Mouse (Mus musculus) R1 (cell line): ENCODE measurements around the gene Ltc4s.

Experiments used
- DNase-seq: peaks from one replicate; pipeline ENCODE4 v3.0.0-alpha.2; 2018; ENCODE audit warnings: low read depth, low spot score

Ltc4s gene

GRCm38 (mm10) chr11:50224671-50225530 is 13.5 kb downstream of the Ltc4s start:
- DNase-seq = peak; percentile 84

- no peak for DNase-seq
These were observed 14.4 kb downstream of the Ltc4s start for GRCm38 (mm10) chr11:50223783-50224662.

DNA sequence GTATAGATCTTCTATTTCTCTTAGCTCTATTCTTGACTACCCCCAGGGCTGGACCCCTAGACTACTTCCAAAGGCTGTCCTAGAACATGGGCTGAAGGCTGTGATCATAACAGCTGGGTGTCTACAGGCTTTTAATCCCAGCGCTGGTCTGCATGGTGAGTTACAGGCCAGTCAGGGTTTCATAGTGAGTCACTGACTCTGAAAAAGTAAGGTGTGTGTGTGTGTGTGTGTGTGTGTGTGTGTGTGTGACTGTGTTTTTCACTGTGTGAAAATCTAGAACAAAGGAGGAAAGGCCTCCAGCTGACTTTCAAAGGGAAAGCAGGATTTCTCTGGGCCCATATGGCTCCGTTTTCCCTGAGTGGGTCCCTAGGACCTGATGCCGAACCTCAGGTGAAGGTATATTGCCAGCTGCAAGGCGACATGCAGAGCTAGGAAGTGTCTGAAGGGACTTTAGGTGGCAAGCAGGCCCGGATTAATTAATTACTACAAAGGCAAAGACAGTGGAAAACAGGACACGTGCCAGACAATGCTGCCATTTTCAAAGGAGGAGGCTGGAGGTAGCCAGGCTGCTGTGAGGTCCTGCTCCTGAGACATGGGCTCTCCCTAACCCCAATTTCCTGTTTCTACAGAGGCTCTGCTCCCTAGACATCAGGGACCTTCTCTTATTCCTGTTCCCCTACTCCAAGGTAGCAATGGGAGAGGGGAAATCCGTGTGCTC is 15.7 kb downstream of the Ltc4s start:
- DNase-seq = no peak

GRCm38 (mm10) chr11:50219833-50220232 is 18.6 kb downstream of the Ltc4s start:
- peak; percentile 91 for DNase-seq

- peak; percentile 89 for DNase-seq
These were observed 20.6 kb downstream of the Ltc4s start for GRCm38 (mm10) chr11:50217811-50218210.

DNA sequence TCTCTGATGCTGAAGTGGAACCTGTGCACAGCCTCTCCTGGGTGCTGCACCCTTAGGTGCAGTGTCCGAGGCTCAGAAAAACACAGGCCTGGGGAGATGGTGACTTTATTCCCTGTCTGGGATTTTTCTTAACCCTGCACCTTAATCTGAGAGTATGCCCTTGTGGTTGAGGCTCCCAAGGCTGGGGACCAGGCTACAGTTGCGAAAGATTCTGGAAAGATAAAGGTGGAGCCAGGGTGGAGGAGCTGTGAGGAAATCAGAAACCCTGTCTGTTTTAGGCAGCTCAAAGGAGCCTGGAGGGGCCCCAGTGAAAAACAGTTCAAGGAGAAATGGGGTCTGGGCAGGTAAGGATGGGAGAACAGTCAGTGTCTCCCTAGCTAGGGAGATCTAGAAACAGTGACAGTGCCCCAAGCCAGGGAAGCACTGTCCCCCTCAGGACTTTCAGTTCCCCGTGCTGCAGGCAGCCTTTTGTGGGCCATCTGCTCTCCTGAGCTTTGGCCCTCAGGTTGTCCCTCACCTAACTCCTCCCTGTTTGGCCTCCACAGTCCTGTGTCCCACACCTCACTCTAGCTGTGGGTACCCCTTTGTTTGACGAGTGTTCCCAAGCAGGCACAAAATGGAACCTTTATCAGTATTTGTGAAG is 21.6 kb downstream of the Ltc4s start:
- DNase-seq = no peak

- DNase-seq = no peak
These were observed 22.8 kb downstream of the Ltc4s start for GRCm38 (mm10) chr11:50215633-50216032.

DNA sequence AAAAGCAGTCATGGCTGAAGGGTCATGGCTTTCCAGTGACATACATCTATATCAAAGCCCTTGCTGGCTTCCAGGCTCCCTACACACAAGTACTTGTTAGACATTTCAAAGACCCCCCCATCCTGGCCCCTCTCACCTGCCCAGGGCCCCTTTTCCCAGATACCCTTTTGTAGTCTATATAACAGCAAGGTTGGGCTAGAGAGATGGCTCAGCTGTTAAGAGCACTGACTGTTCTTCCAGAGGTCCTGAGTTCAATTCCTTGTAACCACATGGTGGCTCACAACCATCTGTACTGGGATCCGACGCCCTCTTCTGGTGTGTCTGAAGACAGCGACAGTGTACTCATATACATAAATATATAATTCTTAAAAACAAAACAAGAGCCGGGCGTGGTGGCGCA is 23.8 kb downstream of the Ltc4s start:
- no peak for DNase-seq

GRCm38 (mm10) chr11:50212848-50213758 is 25.3 kb downstream of the Ltc4s start:
- peak; percentile 72 for DNase-seq

DNA sequence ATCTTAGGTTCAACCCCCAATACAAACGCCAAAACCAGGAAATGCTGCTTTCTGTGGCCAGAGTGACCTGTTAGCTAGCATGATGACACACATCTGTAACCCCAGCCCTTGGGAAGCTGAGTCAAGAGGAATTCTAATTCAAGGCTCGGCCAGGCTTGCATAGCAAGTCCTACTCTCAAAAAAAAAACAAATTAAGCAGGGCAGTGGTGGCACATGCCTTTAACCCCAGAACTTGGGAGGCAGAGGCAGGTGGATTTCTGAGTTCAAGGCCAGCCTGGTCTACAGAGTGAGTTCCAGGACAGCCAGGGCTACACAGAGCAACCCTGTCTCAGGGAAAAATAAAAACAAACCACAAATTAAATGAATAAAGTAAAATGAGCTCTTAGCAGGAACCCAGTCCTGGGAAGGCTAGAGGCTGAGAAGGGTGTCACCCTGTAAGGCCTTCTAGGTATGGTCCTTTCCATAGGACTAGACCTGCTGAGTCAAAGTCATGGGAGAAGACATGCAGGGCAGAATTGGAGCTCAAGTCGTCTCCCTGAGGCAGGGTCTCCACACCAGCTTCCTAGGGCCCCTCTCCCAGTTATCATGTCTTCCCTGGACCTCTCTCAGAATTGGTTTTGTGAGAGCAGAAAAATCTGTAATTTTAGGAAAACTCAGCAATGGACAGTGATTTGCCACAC is 26.2 kb downstream of the Ltc4s start:
- no peak for DNase-seq

- DNase-seq = no peak
These were observed 26.9 kb downstream of the Ltc4s start for GRCm38 (mm10) chr11:50211322-50212059.

- DNase-seq = peak; percentile 77
These were observed 27.8 kb downstream of the Ltc4s start, which contains the start of the genes Sqstm1 and Mgat4b for GRCm38 (mm10) chr11:50210505-50211151. Sqstm1 (minus strand) TSS chr11:50210827. Mgat4b (plus strand) TSS chr11:50210890.

DNA sequence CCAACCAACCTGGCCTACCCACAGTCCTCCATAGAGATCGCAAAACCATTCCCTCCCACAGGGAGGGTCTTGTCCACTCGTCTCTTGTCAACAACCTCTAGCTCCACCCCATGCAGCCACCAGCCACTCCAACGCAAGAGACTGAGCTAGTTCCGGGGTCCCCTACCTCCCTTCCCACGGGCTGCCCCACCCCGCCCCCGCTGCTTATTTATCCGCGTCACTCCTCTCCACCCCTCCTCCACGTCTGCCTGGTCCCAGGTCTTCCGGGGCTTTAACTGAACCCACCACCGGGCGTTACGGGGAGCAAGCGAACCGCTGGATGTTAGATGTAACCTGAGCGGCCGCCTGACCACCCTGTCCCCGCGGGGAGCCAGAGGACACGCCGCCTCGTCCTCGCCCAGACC is 28.3 kb downstream of the Ltc4s start:
- peak; percentile 93 for DNase-seq

- no peak for DNase-seq
These were observed 30.4 kb downstream of the Ltc4s start for GRCm38 (mm10) chr11:50208039-50208438.

DNA sequence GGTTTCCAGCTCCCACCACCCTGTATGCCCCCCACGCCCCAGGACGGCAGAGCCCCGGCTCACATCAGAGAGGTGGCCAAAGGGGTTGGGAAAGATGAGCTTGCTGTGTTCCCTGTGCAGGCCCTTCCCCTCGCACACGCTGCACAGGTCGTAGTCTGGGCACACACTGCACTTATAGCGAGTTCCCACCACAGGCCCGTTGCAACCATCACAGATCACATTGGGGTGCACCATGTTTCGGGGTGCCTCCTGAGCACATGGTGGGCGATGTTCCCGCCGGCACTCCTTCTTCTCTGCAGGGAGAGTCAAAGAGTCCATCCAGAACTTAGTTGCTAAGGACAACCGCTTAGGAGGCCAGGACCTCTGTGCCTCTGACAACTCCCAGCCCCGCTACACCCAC is 31.1 kb downstream of the Ltc4s start:
- DNase-seq = no peak

DNA sequence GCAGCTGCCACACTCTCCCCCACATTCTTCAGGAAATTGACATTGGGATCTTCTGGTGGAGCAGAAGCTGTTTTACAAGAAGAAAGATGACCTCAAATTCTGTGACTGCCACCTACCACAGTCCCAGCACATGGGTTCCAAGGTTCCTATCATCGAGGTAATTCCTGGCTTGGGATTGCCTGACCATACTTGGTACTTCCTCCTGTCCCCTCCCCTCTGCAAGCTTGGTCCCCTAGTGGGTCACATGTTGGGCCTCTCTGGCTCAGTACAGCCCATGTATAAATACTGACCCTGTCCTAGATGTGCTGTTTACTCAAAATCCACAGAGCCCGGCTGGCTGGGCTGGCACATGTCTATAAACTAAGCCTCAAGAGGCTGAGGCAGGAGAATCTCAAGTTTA is 32.4 kb downstream of the Ltc4s start:
- DNase-seq = no peak

GRCm38 (mm10) chr11:50205434-50205833 is 33.0 kb downstream of the Ltc4s start:
- DNase-seq = no peak

DNA sequence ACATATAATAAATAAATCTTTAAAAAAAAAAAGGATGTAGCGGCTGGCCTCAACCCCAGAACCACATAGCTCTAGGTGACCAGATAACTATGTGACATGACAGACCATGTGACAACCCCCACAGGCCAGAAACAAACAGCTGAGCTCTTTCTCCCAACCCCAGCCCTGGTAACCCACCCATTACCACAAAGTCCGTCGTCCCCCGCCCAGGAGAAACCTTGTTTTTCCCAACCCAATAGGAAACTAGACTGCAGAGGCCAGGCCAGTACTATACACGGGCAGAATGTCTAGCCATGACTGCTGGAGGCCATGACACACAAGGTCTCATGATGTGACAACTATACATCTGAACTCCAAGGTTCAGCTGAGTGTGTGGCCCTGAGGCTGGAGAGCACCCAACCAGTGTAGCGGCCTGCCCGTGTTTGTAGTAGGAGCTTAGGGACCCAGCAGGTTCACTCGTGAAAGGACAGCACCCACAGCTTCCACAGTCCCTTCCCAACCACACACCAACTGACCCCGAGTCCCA is 35.1 kb downstream of the Ltc4s start:
- DNase-seq = no peak
